Mouse (Mus musculus) CD4-positive, CD25-positive, alpha-beta regulatory T cell, adult 2 months (primary cell): ENCODE data around the gene Kmt5a.
"Not testable (repeated sequence)": the region's sequence is repeated elsewhere in the genome, so short reads cannot be mapped to it uniquely, and the experiment has no call there.

ENCODE experiments used
- DNase-seq: peaks from one replicate; pipeline ENCODE4 v3.0.0-alpha.2; 2012; ENCODE audit warnings: low read depth, low spot score

The Kmt5a gene

GRCm38 (mm10) chr5:124482966-124483654 is 43.4 kb downstream of the Kmt5a start, which contains the start of gene Snrnp35:
TSS of gene Snrnp35 (plus strand) at chr5:124483134.
- peak; percentile 96 for DNase-seq

- DNase-seq = no peak
Measured at GRCm38 (mm10) chr5:124483655-124484396, 44.1 kb downstream of the Kmt5a start.

DNA sequence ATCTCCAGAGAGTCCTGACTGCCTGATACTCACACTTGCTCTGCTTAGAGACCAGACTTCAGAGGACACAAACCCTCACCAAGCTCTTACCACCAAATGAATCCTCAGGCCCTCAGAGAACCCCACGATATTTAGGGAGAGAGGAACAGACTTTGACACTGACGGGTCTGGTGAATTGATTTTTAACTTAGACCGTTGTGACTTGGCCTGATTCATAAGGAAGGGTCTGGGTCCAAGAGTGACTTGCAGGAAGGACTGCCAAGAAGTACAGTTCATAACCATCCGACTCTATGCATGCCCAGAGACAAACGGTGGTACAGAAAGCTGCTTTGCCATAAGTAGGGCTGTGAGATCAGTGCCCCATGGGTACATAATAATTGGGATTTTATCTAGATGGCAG is 45.9 kb downstream of the Kmt5a start:
- no peak for DNase-seq

DNA sequence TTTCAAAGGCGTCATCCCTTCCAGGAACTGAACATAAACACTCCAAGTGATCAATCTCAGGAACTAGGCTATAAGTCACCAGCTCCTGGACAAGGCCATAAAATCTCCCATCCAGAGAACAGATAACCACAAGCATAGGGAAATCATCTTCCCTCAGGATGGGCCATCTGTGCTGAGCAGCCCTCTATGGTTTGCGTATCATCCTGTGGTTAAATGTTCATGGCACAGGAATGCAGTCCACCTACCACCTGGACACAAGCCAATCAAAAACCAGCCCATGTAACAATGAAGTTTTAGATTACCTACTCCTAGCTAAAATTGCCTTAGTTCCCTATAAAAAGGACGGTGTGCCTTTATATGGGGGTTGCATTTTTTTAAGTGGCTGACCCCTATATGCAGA is 49.2 kb downstream of the Kmt5a start:
- DNase-seq = no peak

DNA sequence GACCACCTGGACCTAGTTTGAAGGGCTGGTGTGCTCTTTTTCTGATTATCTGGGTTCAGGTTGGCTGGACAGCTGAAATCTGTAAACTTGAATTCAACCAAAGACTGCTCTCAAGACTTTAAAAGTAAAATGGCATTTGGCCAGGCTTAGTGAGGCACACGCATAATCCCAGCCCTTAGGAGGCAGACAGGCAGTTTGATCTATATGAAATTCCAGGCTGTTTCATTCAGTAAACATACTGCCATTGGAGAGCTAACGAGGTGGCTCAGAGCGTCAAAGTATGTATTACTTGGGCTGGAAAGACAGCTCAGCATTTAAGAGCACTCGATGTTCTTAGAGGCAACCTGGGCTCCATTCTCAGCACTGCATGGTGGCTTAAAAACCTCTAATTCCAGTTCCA is 52.0 kb downstream of the Kmt5a start:
- no peak for DNase-seq

DNA sequence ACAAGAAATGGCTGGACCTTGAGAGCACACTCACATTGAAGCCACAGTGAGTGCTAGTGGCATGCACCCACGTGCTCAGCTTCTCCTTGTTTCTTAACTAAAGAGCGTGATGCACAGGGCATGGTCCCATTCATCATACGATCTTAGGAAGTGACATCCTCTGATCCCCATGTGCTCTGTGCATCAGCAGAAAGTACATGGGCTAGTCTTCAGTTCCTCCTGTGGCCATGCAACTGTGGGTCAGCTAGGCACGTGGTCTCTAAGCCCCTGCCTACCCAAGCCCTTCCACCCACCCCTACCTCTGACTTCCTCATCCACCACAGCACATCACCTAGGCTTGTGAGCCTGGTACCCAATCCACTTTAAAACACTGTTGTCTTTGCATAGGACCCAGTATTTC is 52.9 kb downstream of the Kmt5a start:
- no peak for DNase-seq

DNA sequence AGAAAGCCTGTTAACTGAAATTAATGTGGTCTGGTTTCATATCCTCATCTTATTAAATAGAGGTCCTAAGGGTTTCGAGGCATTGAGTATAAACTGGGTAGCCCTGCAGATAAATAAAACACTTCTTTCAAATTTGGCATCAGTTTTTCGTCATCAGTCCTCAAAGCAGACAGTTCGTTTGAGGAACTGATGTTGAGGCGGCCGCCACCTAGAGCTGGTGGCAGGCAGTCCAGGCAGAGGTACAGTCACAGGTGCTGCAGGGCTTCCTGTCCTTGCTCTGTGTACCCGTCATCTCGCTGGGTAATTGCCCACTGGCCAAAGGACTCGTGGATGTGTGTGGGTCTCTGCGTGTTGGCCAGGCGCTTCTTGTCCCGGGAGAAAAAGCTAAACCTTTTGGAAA is 53.7 kb downstream of the Kmt5a start:
- DNase-seq = peak; percentile 49

- no peak for DNase-seq
Measured at GRCm38 (mm10) chr5:124495547-124495946, 55.8 kb downstream of the Kmt5a start.

GRCm38 (mm10) chr5:124496614-124497514 is 57.1 kb downstream of the Kmt5a start:
- peak; percentile 87 for DNase-seq

- no peak for DNase-seq
Measured at GRCm38 (mm10) chr5:124498221-124498876, 58.6 kb downstream of the Kmt5a start.

GRCm38 (mm10) chr5:124499001-124499400 is 59.3 kb downstream of the Kmt5a start:
- DNase-seq = no peak

DNA sequence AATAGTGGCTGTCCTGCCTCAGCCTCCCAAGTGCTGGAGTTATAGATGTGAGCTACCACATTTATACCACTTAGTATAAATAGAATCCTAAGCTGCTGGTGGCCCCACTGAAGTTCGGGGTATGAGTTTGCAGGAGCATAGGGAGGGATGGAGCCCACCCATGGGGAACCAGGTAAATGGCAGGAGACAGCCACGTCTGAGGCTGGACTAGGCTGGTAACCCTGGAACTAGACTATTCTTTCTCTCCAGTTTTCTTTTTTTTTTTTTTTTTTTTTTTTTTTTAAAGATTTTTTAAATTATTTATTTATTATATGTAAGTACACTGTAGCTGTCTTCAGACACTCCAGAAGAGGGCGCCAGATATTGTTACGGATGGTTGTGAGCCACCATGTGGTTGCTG is 60.3 kb downstream of the Kmt5a start:
- DNase-seq = not testable (repeated sequence)

DNA sequence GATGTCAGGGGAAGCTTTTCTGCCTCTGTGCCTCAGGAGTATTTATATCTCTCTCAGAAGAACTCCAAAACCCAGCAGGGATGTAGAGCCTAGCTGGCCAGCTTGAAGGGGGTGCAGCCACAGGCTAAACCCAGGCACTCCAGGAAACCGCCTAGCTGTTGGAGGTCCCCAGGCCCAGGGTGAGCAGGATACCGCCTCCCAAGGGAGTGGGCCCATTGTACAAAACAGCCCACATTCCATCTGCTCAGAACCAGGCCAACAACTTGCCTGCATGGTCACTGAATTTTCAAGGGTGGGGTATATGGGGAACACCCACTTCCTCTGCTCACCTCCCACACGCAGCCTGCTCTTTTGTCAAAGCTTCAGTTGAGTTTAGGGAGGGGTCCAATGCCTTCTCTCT is 60.8 kb downstream of the Kmt5a start:
- no peak for DNase-seq

DNA sequence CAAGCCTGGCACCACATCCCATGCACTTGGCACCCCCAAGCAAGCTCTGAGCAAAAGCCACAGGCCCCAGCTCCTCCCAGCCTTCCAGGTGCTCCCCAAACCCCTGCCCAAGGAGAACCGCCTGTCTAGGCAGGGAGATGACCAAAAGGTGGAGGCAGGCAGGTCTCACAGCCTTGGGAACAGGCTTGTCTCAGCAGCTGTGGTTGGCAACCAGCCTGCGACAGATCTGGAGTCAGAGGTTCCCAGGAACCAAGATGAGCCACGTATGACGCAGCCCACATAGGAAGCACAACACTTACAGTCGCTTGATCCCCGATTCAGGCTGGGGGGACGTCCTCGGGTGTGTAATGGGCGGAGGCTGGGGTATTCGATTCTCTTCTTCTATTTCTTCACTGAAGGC is 61.8 kb downstream of the Kmt5a start:
- DNase-seq = no peak

DNA sequence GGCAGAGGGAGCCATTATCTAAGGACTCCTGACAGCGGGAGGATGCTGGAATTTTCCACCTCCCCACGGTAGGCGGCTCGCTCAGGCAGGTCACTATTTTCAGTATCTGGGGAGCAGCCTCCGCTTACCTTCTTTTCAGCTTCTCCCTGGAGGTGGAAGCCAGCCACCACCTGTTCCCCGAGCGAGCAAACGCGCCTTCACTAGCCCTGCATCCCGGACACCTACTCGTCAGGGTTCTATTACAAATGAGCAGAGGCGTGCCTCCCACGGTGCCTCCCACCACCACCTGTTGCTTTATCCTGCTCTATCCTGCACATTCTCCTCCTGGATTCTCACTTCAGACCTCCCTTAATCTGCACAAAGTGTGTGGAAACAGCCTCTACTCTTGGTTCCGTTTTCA is 64.0 kb downstream of the Kmt5a start:
- no peak for DNase-seq

GRCm38 (mm10) chr5:124505235-124505634 is 65.5 kb downstream of the Kmt5a start:
- DNase-seq = no peak

GRCm38 (mm10) chr5:124506731-124507359 is 67.1 kb downstream of the Kmt5a start:
- no peak for DNase-seq

- DNase-seq = no peak
Measured at GRCm38 (mm10) chr5:124509200-124509599, 69.5 kb downstream of the Kmt5a start.

DNA sequence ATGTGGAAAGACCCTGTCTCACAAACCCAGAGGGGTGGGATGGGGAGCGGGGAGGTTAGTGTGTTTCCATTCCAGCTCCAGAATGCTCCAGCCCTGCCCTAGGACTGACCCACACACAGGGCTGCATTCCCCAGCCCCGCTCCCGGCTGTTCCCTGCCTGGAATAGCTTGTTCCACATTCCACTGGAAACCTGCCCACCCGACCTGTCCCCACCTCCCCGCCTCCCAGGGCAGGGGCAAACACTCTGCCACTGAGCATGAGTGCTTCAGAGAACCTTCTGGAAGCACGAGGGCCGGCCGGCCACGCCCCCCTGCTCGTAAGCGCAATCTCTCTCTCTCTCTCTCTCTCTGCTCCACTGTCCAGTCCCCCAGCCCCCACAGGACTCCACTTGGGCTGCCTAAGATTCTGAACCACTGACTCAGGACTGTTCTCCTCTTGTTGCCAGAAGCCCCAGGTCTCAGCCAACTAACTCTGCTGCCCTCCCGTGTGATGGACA is 70.1 kb downstream of the Kmt5a start:
- no peak for DNase-seq

DNA sequence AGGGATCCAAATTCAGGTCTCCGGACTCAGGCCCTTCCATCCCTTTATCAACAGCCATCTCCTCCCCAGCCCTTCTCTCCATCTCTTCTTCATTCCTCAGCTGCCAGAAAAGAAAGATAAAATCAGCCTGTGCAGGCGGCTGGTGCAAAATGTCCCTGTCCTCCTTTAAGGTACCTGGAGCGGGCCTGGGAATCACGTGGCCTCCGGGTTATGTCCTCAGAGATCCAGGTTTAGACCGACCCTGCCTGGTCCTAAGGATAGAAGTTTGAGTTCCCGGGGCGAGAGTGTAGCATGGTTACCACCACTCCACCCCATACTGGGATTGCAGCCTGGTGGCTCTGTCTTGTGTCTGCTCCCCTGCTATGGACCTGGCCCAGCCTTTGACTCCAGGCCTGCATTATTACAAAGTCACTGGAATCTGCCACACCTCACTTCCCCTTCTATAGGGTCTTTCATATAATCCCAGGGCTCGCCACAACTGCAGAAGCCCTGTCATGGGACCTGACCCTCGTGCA is 70.9 kb downstream of the Kmt5a start:
- DNase-seq = no peak
